Mouse (Mus musculus): ENCODE results near the gene Magi1. TPM values are rescaled to one million over a fixed set of nuclear protein-coding genes. Genes with fewer than 3 reads are reported as not detected.

Magi1 gene
- polyA plus RNA-seq, 1 experiment from 2014 or later = 11.7 TPM

GRCm38 (mm10) chr6:93935793-93936192, 347.9 kb downstream of the Magi1 start:
- 71% methylated on average over 4 of the region's 4 CpGs for WGBS
- H3K27me3 ChIP-seq (replicated peaks; ENCODE audit: control insufficient read depth, insufficient read depth, low read length) = no peaks in the 10 kb centered on the region
- H3K27ac ChIP-seq (ENCODE audit: low read depth) = no peak overlapping the region
- H3K4me3 ChIP-seq (ENCODE audit: low read depth, low read length) = no peak overlapping the region
- ATAC-seq (replicated peaks; ENCODE audit: low FRiP score, low TSS enrichment, low read depth) = no peak
- H3K4me2 ChIP-seq (ENCODE audit: low read length) = no peak overlapping the region
- no peak overlapping the region for H3K9ac ChIP-seq (ENCODE audit: low read length)
- H3K36me3 ChIP-seq (ENCODE audit: control insufficient read depth, insufficient read depth, low read length) = no peaks in the 10 kb centered on the region
- DNase-seq (ENCODE audit: low spot score) = no peak
- no peaks in the 10 kb centered on the region for H3K9me3 ChIP-seq (ENCODE audit: control insufficient read depth, low read length)
- H3K4me1 ChIP-seq (replicated peaks; ENCODE audit: control insufficient read depth, insufficient read depth, low read length) = no peaks in the 10 kb centered on the region

DNA sequence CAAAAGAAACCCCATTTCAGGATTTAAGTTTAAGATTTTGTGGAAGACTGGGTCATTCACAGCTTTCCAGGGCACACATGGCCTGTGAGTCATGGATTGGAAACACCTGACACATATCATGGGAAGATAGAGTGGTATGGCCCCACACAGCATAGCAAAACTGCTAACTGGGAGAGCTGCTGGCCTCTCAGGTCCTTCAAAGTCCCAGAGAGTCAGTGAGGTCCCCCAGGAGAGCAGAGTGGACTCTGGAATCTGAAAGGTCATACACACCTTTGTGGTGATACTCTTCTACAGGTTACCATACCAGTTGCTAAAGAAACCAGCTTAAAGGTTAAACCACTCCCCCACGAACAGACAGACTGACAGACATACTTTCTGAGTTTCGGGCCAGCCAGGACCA, 349.0 kb downstream of the Magi1 start:
- no peaks in the 10 kb centered on the region for H3K27me3 ChIP-seq (replicated peaks; ENCODE audit: control insufficient read depth, insufficient read depth, low read length)
- no peak overlapping the region for H3K9ac ChIP-seq (ENCODE audit: low read length)
- ATAC-seq (replicated peaks; ENCODE audit: low FRiP score, low TSS enrichment, low read depth) (no peak), DNase-seq (ENCODE audit: low spot score) (no peak)
- H3K9me3 ChIP-seq (ENCODE audit: control insufficient read depth, low read length) = no peaks in the 10 kb centered on the region
- no peak overlapping the region for H3K4me3 ChIP-seq (ENCODE audit: low read depth, low read length)
- no peak overlapping the region for H3K27ac ChIP-seq (ENCODE audit: low read depth)
- H3K36me3 ChIP-seq (ENCODE audit: control insufficient read depth, insufficient read depth, low read length) = no peaks in the 10 kb centered on the region
- WGBS = 91% methylated on average over 2 of the region's 2 CpGs
- no peak overlapping the region for H3K4me2 ChIP-seq (ENCODE audit: low read length)
- no peaks in the 10 kb centered on the region for H3K4me1 ChIP-seq (replicated peaks; ENCODE audit: control insufficient read depth, insufficient read depth, low read length)

DNA sequence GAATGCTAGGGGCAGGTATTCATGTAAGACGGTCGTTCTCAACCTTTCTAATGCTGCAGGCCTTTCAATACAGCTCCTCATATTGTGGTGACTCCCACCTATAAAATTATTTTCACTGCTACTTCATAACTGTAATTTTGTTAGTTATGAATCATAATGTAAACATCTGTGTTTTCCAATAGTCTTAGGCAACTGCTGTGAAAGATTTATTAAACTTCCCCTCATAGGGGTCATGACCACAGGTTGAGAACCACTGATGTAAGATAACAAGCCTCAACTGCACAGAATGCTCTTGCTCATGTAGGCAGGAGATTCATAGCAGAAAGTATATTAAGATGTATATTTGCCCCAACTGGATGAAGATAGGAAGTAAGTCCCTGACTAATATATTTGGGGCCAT, 359.1 kb downstream of the Magi1 start:
- Histone ChIP-seq H3K27ac (ENCODE audit: low read depth) (no peak overlapping the region), H3K9ac (ENCODE audit: low read length) (no peak overlapping the region), H3K9me3 (ENCODE audit: control insufficient read depth, low read length) (no peaks in the 10 kb centered on the region), H3K4me2 (ENCODE audit: low read length) (no peak overlapping the region), H3K4me1 (replicated peaks; ENCODE audit: control insufficient read depth, insufficient read depth, low read length) (no peaks in the 10 kb centered on the region), H3K27me3 (replicated peaks; ENCODE audit: control insufficient read depth, insufficient read depth, low read length) (no peaks in the 10 kb centered on the region), H3K4me3 (ENCODE audit: low read depth, low read length) (no peak overlapping the region), H3K36me3 (ENCODE audit: control insufficient read depth, insufficient read depth, low read length) (no peaks in the 10 kb centered on the region)
- ATAC-seq (replicated peaks; ENCODE audit: low FRiP score, low TSS enrichment, low read depth) (no peak), DNase-seq (ENCODE audit: low spot score) (no peak)
- WGBS = 84% methylated on average over 2 of the region's 2 CpGs

DNA sequence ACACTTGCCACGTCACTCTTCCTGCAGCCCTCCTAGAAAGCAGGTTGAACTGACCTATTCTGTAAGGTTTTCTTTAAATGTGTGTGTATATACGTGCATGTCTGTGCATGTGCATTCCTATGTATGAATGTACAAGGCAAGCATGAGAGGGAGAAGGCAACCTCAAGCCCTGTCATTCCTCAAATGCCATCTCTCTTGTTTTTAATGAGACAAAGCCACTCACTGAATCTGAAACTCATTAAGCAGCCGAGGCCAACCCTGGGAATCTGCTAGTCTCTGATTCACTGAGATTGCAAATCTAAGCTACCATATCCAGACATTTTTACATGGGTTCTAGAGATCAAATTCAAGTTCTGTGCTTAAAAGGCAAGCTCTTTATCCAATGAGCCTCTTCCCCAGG, 359.7 kb downstream of the Magi1 start:
- no peak overlapping the region for H3K4me3 ChIP-seq (ENCODE audit: low read depth, low read length)
- WGBS = 82% methylated on average over 3 of the region's 3 CpGs
- H3K4me2 ChIP-seq (ENCODE audit: low read length) = no peak overlapping the region
- no peaks in the 10 kb centered on the region for H3K36me3 ChIP-seq (ENCODE audit: control insufficient read depth, insufficient read depth, low read length)
- H3K9me3 ChIP-seq (ENCODE audit: control insufficient read depth, low read length) = no peaks in the 10 kb centered on the region
- no peaks in the 10 kb centered on the region for H3K27me3 ChIP-seq (replicated peaks; ENCODE audit: control insufficient read depth, insufficient read depth, low read length)
- ATAC-seq (replicated peaks; ENCODE audit: low FRiP score, low TSS enrichment, low read depth) (no peak), DNase-seq (ENCODE audit: low spot score) (no peak)
- H3K9ac ChIP-seq (ENCODE audit: low read length) = no peak overlapping the region
- H3K27ac ChIP-seq (ENCODE audit: low read depth) = no peak overlapping the region
- no peaks in the 10 kb centered on the region for H3K4me1 ChIP-seq (replicated peaks; ENCODE audit: control insufficient read depth, insufficient read depth, low read length)

- no peaks in the 10 kb centered on the region for H3K9me3 ChIP-seq (ENCODE audit: control insufficient read depth, low read length)
- 81% methylated on average over 5 of the region's 5 CpGs for WGBS
- no peaks in the 10 kb centered on the region for H3K36me3 ChIP-seq (ENCODE audit: control insufficient read depth, insufficient read depth, low read length)
- ATAC-seq (replicated peaks; ENCODE audit: low FRiP score, low TSS enrichment, low read depth) (no peak), DNase-seq (ENCODE audit: low spot score) (no peak)
- H3K4me1 ChIP-seq (replicated peaks; ENCODE audit: control insufficient read depth, insufficient read depth, low read length) = no peaks in the 10 kb centered on the region
- no peaks in the 10 kb centered on the region for H3K27me3 ChIP-seq (replicated peaks; ENCODE audit: control insufficient read depth, insufficient read depth, low read length)
- H3K4me2 ChIP-seq (ENCODE audit: low read length) = no peak overlapping the region
- H3K27ac ChIP-seq (ENCODE audit: low read depth) = no peak overlapping the region
- no peak overlapping the region for H3K9ac ChIP-seq (ENCODE audit: low read length)
- no peak overlapping the region for H3K4me3 ChIP-seq (ENCODE audit: low read depth, low read length)
These were observed 360.4 kb downstream of the Magi1 start for GRCm38 (mm10) chr6:93923351-93923750.

DNA sequence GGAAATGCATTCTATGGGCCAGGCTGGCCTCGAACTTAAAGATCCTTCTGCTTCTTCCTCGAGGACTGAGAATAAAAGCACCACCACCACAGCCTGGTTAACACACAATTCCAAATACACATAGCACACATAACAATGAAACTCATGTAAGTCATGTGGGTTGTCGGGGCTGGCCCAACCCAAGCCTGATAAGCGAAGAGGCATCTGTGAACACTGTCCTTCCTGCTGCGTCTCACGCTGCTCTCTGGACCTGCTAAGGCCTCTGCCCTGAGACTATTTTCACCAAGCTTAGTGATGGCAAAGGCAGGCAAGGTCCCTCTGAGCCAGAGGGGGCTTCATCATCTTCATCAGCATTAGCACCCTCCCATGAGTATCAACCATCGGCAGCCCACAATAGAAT, 360.8 kb downstream of the Magi1 start:
- ATAC-seq (replicated peaks; ENCODE audit: low FRiP score, low TSS enrichment, low read depth) = no peak
- 82% methylated on average over 7 of the region's 7 CpGs for WGBS
- no peaks in the 10 kb centered on the region for H3K27me3 ChIP-seq (replicated peaks; ENCODE audit: control insufficient read depth, insufficient read depth, low read length)
- H3K9me3 ChIP-seq (ENCODE audit: control insufficient read depth, low read length) = no peaks in the 10 kb centered on the region
- no peaks in the 10 kb centered on the region for H3K36me3 ChIP-seq (ENCODE audit: control insufficient read depth, insufficient read depth, low read length)
- H3K4me2 ChIP-seq (ENCODE audit: low read length) = no peak overlapping the region
- DNase-seq (ENCODE audit: low spot score) = no peak
- no peak overlapping the region for H3K27ac ChIP-seq (ENCODE audit: low read depth)
- H3K4me1 ChIP-seq (replicated peaks; ENCODE audit: control insufficient read depth, insufficient read depth, low read length) = no peaks in the 10 kb centered on the region
- H3K4me3 ChIP-seq (ENCODE audit: low read depth, low read length) = no peak overlapping the region
- no peak overlapping the region for H3K9ac ChIP-seq (ENCODE audit: low read length)

DNA sequence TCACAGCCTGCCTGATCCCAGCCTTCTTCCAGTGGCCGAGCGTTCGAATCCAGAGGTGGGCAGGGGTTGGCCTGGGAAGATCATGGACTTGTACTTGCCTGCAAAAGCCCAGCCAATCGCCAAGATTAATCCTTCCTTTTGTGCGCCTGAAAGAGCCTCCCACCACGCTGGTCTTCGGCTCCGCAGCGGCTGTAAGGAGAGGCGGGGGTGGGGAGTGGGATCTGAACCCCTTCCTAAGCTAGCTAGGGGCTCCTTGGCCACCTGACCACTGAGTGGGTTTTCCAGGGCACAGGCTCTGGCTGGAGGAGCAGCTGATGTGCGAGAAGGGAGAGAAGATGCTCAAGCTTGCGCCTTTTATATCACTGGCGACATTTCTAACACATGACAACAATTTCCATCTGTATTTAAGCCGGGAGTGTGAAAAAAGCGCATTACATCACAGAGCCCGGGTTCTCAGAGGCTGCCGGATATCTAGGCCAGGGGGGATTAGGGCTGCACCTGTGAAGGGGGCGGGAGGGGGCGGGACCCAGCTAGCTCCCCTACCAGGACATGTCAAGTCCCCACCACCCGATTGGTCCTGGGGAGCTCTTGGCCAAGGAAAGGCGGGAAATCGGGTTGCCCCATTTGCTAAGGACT, 370.4 kb downstream of the Magi1 start:
- Histone ChIP-seq H3K9me3 (ENCODE audit: control insufficient read depth, low read length) (no peaks in the 10 kb centered on the region), H3K27ac (ENCODE audit: low read depth) (peak overlapping the region; percentile 64; the same call in 1 of the 2 replicates), H3K36me3 (ENCODE audit: control insufficient read depth, insufficient read depth, low read length) (no peaks in the 10 kb centered on the region), H3K27me3 (replicated peaks; ENCODE audit: control insufficient read depth, insufficient read depth, low read length) (0 out of 2 replicates have a peak, but pooled peaks cover 4% of the 10 kb centered on the region), H3K4me2 (ENCODE audit: low read length) (peak overlapping the region; percentile 51), H3K4me3 (ENCODE audit: low read depth, low read length) (peak overlapping the region; percentile 21), H3K4me1 (replicated peaks; ENCODE audit: control insufficient read depth, insufficient read depth, low read length) (peaks cover 6% of the 10 kb centered on the region; the same call in 1 of the 2 replicates), H3K9ac (ENCODE audit: low read length) (peak overlapping the region; percentile 25)
- WGBS = 10% methylated on average over 22 of the region's 22 CpGs
- ATAC-seq (replicated peaks; ENCODE audit: low FRiP score, low TSS enrichment, low read depth) (peak; percentile 40), DNase-seq (ENCODE audit: low spot score) (no peak)

DNA sequence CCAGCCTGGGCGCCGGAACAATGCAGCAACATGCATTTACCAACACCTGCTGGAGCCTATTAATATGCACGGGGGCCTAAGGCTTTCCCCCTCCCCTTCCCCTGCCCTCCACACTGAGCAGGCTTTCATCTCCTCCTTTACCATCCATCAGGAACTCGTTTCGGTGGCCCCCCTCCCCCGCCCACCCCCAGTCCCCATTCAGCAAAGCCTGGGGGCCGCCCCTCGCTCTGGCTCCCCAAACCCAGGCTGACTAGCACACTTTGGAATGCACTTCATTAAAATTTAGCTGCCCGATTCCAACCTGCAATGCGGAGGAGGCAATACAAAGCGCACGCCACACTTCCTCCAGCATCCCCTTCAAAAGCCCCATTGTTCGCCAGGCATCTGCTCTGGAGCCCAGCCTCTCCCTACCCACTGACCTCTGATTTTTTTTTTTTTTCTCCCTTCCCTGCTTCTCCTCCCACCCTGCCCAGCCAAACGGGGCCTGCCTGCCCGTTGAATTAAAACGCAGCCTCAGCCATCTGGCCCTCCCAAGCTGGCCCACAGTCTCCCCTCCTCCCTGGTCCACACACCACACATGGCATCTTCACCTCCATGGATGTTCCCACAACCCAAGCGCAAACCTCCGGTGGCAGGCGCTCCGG, 371.0 kb downstream of the Magi1 start:
- H3K27me3 ChIP-seq (replicated peaks; ENCODE audit: control insufficient read depth, insufficient read depth, low read length) = 0 out of 2 replicates have a peak, but pooled peaks cover 4% of the 10 kb centered on the region
- H3K9me3 ChIP-seq (ENCODE audit: control insufficient read depth, low read length) = no peaks in the 10 kb centered on the region
- peak; percentile 73 for DNase-seq (ENCODE audit: low spot score)
- H3K4me3 ChIP-seq (ENCODE audit: low read depth, low read length) = peak overlapping the region; percentile 21
- peak overlapping the region; percentile 64 for H3K27ac ChIP-seq (ENCODE audit: low read depth)
- no peaks in the 10 kb centered on the region for H3K36me3 ChIP-seq (ENCODE audit: control insufficient read depth, insufficient read depth, low read length)
- ATAC-seq (replicated peaks; ENCODE audit: low FRiP score, low TSS enrichment, low read depth) = peak; percentile 87
- H3K9ac ChIP-seq (ENCODE audit: low read length) = peak overlapping the region; percentile 25
- H3K4me1 ChIP-seq (replicated peaks; ENCODE audit: control insufficient read depth, insufficient read depth, low read length) = peaks cover 6% of the 10 kb centered on the region; the same call in 1 of the 2 replicates
- WGBS = 1% methylated on average over 20 of the region's 20 CpGs
- peak overlapping the region; percentile 51 for H3K4me2 ChIP-seq (ENCODE audit: low read length)
